Mouse (Mus musculus) frontal cortex, postnatal 10 days (tissue): ENCODE measurements around the gene Mfap3.
"Not testable (repeated sequence)": the region's sequence is repeated elsewhere in the genome, so short reads cannot be mapped to it uniquely, and the experiment has no call there.

Experiments used
- DNase-seq, 2 experiments: peaks; one replicate each; pipeline ENCODE4 v3.0.0; 2022; ENCODE audit warnings: low spot score in 2 of 2, mixed read lengths in 1 of 2

Gene Mfap3

DNA sequence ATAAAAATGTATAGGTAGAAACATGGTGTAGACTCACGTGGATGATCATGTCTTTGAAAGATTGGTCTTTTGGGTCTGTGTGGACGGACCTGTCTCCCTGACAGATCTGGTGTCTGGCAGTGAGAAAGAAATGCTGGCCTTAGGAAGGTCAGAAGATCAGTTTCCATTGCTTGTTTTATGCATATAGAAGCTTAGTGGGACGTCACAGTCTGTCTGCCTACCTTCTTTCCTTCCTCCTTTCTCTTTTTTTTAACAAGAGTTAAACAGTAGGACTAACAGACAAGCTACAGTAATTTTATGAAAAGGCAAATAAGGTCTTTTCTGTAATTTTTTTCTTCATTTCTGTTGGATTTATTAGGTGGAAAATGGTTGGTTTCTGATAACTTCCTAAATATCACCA is 10.6 kb downstream of the Mfap3 start:
- DNase-seq: no peak

DNA sequence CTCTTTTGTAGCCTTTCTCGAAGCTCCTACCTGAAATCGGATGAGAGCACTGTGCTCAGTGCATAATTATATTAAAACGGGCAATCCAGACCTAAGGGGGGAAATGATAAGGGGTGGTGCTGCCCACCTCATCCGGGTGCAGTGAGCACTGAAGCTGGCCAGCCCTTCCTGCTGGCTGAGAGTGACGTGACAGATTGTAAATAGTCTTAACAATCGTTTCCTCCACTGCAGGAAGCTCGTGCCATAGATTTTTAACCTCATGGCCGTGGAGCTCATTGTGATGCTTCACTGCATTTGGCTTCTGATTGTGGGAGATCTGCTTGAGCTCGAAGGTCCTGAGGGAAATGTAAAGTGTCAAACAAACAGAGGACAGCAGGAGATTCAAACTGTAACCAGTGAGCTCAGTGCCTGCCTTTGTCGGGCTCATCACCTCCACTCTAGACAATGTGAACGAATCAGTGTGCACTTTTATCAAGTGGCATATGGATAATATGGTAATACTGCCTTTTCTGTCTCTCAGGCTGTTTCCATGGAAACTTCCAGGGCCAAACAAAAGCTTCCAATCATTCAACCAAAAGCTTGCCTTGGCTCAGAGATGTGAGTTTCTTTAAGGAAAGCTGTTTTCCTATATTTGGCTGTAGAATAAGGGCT is 13.0 kb downstream of the Mfap3 start:
- no peak for DNase-seq

DNA sequence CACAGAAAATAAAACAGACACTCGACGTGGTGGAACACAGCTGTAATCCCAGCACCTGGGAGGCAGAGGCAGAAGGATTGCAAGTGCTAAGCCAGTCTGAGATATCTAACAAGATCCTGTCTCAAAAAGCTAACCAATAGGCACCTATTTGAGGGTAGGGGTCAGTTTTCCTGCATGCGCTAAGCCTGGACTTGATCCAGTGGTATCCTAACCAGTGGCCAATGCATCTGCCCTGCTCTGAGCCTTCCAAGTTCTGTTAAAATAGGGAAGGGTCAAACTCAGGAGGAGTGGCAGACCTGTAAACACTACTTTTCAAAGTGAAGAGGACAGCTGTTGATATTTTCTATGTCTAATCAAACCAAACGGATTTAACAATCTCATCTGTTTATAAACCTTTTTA is 13.8 kb downstream of the Mfap3 start:
- no peak for DNase-seq

DNA sequence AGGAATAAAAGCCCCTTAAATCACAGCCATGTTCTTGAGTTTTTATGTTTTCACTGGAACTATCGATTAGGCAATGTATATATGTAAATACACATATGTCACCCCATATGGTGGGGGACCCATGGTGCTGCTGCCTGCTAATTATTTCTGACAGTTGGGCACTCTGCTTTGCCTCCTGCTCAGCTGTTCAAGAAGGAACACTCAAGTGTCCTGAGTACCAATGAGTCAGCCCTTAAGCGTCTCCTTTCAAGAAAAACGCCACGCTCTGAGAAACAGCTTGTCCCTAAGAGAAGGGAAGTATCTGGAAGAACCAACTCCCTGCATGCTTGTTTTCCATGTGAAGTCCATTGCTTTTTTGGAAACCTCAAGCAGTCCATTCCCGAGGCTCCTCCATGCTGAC is 17.4 kb downstream of the Mfap3 start:
- DNase-seq: no peak

DNA sequence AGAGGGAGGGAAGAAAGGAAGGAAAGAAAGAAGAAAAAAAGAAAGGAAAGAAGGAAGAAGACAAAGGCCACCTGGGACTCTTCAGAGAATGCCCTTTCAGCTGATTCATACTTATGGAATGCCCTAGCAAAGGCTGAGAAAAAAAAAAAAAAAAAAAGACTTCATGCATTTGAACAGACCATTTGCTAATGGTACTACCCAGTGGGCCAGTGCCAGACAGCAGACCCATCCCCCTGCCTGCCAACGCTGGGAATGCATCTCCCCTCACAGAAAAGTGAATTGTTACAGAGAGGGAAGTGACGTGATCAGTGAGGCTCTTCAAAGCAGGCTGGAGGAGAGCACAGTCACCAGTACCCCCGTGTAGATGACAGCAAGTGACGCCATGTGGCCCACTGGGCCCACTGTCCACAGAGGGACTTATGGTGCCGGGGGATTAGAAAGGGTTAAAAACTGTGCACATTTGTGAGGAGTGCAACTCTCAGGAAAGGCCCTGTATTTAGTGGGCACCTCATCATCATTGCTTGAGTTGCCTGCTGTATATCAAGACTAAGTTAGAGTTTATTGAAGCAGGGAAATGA is 21.5 kb downstream of the Mfap3 start:
- DNase-seq: no peak

DNA sequence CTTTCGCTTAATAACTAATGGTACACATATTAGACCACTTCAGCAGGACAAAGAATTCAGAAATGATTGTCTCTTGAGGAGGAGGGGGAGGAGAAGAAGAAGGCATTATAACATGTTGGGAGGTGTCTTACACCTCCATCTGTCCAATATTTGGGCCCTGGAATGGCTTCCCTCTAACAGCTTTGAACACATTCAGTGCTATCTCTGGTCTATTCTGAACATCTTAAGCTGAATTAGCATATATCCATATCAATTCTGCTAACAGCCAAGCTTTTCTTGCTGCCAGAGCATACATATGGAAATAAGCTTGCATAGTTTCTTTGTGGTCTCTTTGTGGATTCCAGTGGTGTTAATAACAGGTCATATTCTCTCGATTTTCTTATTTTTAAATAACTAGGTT is 22.2 kb downstream of the Mfap3 start:
- DNase-seq: no peak

DNA sequence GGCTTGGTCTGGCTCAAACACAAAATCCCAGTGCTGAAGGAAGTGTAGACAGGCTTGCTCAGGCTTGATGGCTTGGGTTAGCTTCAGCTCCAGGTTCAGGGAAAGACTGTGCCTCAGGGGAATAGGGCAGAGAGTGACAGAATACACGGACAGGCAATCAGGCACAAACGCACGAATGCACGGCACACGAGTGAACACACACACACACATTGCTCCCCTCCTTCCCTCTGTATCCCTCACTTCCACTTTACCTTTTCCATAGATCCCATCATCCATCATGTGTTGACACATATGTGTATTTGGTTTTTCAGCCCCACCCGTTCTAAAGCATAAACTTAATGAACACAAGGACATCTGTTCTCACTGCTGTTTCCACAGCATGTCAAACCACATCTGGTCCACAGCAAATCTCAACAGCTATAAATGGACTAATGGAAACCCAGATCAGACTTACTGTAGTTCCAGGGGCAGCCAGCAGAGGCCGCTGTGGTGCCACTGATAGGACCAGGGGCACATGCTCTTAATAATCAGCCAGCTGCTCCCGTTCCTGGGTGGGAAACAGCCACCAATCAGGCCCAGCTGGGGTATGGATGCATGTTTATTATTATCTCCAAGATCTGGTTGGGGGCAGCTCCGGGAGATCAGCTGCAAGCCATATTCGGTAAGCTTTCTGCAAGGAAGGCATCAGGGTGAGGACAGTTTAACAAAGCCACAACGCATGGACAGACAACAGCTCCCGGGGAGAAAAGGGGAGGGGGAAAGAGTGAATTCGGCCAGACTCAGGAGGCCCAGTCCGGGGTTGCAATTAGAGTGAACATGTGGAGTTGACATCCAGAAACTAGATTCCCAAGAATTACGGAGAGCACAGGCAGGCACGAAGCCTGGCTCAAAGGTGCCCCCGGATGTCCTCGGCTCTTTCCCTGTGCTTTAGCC is 30.4 kb downstream of the Mfap3 start:
- DNase-seq: peak; percentile 64 to 80

DNA sequence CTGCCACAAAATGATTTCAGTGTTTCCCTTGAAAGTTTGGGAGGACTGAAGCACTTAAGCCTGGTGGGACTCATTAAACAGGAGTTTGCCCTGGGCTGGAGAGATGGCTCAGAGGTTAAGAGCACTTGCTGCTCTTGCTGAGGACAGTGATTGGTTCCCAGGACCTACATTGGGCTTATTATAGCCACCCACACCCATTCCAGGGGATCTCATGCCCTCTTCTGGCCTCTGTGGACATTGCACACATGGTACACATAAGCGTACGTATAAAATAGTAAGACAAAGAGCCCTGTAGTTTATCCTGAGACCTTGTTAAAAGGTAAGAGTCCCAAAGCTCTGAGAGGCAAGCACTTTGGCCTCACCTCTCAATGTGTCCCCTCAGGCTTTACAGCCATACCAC is 31.8 kb downstream of the Mfap3 start:
- DNase-seq: no peak

DNA sequence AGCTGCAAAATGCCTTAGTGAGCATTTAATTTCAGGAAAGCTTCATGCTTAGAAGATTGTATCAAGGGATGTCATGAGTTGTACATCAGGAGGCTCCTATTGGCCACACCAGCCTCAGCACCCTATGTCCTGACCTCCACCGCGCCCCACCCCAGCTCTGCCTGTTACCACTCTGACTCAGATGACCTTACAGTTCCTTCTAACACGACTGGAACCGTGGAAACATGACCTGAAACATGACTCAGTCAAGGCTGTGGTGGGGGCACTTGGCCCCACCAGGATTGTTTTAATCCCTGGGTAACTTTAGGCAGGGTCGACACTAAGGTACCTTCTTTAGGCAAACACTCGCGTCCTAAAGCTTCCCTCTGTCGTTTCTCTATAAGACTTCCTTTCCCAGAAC is 32.6 kb downstream of the Mfap3 start:
- DNase-seq: no peak

DNA sequence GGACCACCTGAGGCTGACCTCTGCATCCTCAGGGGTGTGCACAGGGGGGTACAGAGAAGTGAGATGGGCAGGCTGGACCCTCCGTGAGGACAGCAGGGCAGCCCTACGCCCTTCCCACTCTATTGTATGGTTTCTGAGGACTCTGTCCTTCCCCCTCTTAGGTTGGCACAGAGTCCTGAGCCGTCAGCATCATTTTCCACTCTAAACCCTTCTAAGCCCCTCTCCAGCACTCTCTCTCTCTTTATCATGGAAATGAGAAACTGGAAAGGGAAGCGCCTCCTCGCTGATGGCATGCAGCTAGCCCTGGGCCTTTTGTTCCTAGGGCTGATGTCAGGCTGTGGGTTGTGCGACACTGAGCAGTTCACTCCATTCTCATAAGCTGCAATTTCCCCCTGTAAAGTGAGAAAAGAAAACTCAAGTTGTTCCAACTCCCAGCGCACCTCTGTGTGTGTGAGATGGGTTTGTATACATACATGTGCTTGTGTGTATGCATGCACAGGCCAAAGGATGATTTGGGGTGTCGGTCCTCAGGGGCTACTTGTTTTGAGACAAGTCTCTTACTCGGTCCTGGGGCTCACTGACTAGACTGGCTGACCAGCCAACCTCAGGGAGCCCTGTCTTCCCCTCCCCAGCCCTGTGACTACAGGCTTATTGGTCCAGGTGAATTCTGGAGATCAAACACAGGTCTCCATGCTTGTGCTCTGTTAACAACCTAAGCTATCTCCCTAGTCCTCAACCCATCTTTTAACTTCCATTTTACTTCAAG is 34.7 kb downstream of the Mfap3 start:
- DNase-seq: no peak

DNA sequence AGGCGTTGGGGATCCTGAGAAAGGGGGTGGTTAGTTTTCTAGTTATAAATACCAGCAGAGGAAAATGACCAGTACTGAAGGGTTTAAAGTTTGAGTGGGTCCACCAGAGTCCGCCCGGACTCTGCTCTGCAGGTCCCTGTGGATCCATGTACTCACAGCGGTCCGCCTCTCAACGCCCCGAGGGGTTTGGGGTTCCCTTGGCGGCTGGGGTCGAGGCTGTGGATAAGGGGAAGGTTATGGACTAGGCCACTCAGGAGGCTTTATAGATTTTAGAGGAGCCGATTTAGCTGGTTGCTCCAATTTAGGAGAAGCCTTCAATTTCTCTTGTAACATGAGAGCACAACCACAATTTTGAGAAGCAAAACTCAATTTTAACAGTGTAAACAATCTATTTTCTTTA is 39.5 kb downstream of the Mfap3 start:
- DNase-seq: not testable (repeated sequence)

DNA sequence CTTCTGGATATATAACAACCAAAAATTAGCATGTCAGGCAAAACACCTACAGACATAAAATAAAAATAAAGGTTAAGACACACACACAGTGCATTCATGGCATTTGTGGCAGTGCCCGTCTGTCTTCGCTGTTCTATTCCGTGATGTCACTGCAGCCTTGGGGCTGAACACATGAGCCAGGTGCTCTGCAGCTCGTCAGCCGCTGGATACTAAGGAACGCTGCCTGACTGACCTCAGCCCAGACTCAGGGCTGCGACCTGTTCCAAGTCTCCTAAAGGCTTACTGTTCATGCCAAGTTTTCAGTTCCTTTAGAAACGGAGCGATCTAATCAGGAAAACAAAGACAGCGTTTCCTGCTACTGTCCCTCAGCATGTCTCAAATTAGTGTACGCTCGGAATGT is 46.1 kb downstream of the Mfap3 start:
- DNase-seq: no peak

DNA sequence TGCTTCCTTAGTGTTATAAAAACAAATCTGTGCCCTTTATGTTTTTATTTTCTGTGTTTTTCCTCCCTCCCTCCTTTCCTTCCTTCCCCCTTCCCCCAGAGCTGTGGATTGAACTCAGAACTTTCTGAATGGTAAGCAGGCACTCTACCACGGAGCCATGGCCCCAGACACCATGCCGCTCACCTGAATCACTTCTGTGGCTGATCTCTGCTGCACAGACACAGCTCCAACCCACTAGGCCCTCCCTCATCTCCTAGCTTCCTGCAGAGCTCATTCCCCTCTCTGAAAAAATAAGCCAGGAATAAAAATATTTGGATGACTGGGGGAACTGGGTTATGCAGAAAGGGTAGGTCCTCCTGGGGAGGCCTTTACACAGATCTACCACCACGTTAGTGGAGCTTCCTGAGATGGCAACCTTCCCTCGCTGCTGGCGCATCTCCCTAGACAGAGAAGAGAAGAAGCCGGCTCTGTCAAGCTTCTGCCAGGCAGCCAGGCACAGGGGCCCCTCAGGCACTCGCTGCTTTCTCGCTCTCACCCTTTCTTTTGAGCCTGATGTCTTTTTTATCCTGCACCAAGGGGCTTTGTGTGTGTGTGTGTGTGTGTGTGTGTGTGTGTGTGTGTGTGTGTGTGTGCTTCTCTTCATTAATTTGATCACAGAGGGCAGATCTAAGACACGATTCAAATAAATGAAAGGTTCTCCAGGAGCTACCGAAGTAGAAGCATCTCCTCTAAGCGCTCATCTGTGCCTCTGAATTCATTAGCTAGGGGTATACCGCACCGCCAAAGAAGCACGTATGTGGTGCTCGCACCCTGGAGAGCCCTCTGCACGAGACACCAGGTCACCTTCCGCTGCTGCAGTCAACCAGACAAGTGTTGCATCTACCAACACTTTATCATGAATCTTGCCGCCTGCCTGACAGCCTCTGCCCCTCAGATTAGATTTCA is 47.9 kb downstream of the Mfap3 start:
- no peak for DNase-seq

DNA sequence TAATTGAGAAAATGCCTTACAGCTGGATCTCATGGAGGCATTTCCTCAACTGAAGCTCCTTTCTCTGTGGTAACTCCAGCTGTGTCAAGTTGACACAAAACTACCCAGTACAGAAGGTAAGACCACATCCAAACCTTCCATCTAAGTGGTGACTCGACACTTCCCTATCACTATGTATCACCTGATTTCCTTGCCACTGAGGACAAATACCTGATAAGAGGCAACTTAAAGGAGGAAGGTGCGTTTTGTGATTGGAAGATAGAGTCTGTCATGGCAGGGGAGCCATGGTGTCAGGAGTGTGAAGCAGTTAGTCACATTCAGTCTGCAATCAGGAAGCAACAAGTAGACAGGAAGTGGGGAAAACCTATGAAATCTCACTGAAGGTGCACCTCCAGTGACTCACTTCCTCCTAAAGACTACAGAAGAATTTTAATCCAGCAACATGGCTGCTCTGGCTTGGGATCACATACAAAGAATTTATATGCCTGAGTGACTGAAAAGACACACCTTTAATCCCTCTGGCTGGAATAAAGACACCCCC is 50.6 kb downstream of the Mfap3 start:
- DNase-seq: no peak

DNA sequence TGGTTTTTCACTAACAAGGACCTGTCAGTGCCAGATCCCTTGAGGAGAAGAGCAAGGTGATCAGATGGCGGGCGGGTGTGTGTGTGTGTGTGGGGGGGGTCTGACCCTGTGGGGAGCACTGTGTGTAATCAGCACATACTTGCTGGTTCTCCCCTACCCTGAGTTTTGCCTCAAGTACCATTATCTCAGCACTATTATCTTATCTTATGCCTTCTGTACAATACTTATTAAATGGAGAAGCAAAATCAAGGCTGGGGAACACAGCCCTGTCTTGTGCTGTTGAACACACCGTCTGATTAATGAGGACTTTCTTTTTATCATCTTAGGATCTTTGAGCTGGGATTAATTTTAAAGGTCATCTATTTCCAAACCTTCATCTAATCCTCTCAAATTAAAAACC is 52.6 kb downstream of the Mfap3 start:
- DNase-seq: no peak

DNA sequence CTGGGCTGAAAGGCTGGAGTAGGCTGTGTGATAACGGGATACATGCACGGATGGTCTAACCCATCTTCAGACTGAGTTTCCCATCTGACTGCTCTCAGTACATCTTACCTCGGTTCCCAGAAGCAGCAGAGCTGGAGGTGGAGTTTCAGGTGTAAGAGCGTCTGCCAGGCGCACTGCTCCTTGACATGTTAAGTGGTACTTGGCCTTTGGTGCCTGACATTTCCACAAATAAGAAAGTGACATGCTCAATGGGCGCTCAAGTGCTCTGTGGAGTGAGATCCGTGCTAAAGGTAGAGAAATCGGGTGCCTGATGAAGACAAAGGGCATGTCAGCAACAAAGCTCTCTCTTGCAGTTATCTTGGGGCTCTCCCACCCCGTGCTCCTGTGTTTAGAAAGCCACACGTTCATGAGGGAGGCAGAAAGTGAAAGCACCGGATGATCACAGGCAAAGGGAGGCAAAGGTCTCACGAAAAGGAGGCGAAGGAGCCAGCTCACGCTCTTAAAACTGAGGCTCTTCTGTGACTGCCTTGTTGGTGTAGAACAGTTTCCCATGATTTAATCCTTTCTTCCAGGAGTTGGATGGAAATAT is 55.3 kb downstream of the Mfap3 start:
- DNase-seq: no peak

DNA sequence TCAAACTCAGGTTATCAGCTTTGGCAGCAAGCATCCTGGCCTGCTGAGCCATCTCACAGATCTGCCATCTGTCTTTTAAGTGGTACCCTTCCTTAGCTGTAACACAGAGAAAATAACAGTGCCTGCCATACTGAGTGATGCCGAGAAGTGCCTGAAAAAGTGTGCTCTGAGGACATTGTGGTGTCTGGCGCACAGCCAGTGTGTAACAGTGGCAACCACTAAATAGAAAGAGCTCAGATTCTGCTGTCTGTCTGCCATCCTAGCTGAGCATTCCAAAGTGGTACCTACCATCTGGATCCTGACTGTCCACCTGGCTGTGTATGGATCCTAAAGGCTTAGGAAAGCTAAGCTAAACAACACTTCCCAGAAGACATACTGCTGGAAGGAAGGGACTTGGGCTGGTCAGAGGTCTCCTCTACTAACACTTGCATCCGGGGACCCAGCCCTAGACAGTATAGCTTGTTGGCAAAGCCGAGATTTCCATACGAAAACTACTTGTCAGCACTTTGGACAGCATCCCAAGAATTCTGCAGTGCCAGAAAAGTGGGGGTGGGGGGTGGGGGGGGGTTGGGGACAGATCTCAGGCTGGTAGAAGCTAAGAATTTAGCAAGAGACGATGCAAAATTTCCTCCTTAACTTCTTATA is 58.5 kb downstream of the Mfap3 start:
- no peak for DNase-seq

DNA sequence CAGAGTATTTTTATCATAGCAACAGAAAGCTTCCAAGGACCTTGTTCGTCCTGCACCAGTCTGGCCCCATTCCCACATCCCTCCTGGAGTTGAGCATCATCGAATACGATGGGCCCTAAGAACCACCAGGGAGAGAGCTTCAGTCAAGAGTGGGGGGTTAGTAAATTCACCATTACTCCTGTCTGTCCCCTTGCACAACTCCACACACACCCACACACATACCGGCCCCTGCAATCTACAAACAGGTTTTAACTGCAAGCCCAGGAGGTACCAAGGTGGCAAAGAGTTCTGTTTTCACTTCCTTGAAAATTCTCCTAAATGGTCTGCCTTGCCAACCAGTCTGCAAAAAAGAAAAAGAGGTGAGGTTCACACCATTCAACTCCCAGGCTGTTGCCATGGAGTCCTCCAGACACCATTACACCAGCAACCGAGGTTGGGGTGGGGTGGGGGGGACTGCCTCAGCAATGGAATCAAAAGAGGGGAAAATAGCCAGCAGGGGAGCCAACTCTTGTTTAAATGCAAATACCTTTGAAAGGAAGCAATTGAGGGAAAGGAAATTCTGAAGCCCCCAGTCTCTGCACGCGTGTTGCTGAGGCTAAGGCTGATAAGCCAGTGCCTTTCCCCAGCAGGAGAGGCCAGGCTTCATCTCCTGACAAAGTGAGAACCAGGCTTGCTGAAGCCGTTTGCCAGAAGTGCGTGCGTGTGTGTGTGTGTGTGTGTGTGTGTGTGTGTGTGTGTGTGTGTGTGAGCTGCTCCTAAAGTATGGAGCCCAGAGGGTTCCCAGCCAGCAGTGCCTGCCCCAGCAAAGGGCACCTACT is 64.6 kb downstream of the Mfap3 start:
- no peak for DNase-seq
